Mouse (Mus musculus) layer of hippocampus, adult 9-11 months (tissue): ENCODE data around the gene Rps6kb2.

Experiments
- DNase-seq: peaks from one replicate; pipeline ENCODE4 v3.0.0; 2022

Gene Rps6kb2

GRCm38 (mm10) chr19:4162646-4163542, at the start of gene Rps6kb2:
Gene Rps6kb2 (minus strand): TSS chr19:4163354.
- DNase-seq: peak; percentile 98

- DNase-seq: no peak
These were observed 48.9 kb upstream of the Rps6kb2 start for GRCm38 (mm10) chr19:4211891-4212588.

- DNase-seq: no peak
These were observed 45.4 kb upstream of the Rps6kb2 start for GRCm38 (mm10) chr19:4208563-4208962.

GRCm38 (mm10) chr19:4206971-4207370, 43.8 kb upstream of the Rps6kb2 start:
- peak; percentile 64 for DNase-seq

GRCm38 (mm10) chr19:4204889-4205288, 41.7 kb upstream of the Rps6kb2 start:
- no peak for DNase-seq

- DNase-seq: peak; percentile 53
These were observed 40.6 kb upstream of the Rps6kb2 start for GRCm38 (mm10) chr19:4203604-4204326.

GRCm38 (mm10) chr19:4203148-4203547, 40.0 kb upstream of the Rps6kb2 start:
- no peak for DNase-seq

- DNase-seq: no peak
These were observed 39.0 kb upstream of the Rps6kb2 start for GRCm38 (mm10) chr19:4202149-4202548.

- peak; percentile 98 for DNase-seq
These were observed 38.2 kb upstream of the Rps6kb2 start, which contains the start of gene Rad9a for GRCm38 (mm10) chr19:4201291-4201909. Gene Rad9a (minus strand): TSS chr19:4201662.

- DNase-seq: no peak
These were observed 34.0 kb upstream of the Rps6kb2 start for GRCm38 (mm10) chr19:4197180-4197579.

GRCm38 (mm10) chr19:4196548-4196947, 33.4 kb upstream of the Rps6kb2 start:
- DNase-seq: no peak

- no peak for DNase-seq
These were observed 32.9 kb upstream of the Rps6kb2 start for GRCm38 (mm10) chr19:4196048-4196447.

- DNase-seq: no peak
These were observed 31.9 kb upstream of the Rps6kb2 start for GRCm38 (mm10) chr19:4194776-4195650.

GRCm38 (mm10) chr19:4194021-4194724, 31.0 kb upstream of the Rps6kb2 start:
- DNase-seq: no peak

GRCm38 (mm10) chr19:4193129-4193528, 30.0 kb upstream of the Rps6kb2 start:
- DNase-seq: no peak

GRCm38 (mm10) chr19:4192251-4192985, 29.3 kb upstream of the Rps6kb2 start:
- no peak for DNase-seq

GRCm38 (mm10) chr19:4191528-4192250, 28.5 kb upstream of the Rps6kb2 start, which contains the start of gene Ppp1ca:
Gene Ppp1ca (plus strand): TSS chr19:4192065.
- peak; percentile 92 for DNase-seq

- no peak for DNase-seq
These were observed 27.7 kb upstream of the Rps6kb2 start, which contains the start of gene Tbc1d10c for GRCm38 (mm10) chr19:4190831-4191334. Gene Tbc1d10c (minus strand): TSS chr19:4191284.

GRCm38 (mm10) chr19:4189051-4189620, 26.0 kb upstream of the Rps6kb2 start:
- DNase-seq: no peak
